Mouse (Mus musculus) retina, embryonic 14.5 days (tissue): ENCODE measurements around the gene Rhbdd1.

Source experiments
- DNase-seq: peaks from one replicate; pipeline ENCODE4 v3.0.0-alpha.2; 2015; ENCODE audit warnings: low spot score

Gene Rhbdd1

DNA sequence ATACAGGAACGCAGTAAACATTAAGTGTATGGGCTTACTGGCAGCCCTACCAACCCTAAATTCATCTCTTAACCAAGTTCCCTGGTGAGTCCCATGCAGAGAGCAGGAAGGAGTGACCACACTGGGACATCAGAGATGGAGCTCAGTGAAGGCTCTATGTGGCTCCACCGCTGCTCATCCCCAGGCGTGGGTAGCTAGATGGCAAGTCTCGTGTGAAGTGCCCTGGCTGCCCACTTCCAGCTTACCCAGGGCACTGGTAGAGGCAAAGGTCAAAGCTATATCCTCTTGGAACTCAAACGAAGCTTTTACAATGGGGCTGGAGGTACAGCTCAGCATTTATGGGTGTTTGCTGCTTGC is 117.4 kb downstream of the Rhbdd1 start:
- no peak for DNase-seq

DNA sequence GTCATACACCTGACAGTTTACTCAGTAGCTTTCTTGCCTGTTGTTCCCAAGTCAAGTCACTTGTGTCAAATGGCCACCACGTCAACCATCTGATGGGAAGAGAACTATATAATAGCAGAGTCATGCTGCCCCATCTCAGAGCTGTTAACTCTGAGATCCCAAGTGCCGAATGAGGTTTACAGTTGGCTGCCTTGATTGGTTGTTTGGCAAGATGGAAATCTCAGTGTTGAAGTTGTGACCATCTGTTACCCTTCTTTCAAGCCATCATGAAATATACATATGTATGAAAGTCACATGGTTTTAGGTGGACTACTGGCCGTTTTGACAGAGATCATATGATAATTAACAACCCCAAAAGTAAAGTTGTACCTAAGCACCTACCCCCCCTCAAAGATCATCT is 121.0 kb downstream of the Rhbdd1 start:
- no peak for DNase-seq

DNA sequence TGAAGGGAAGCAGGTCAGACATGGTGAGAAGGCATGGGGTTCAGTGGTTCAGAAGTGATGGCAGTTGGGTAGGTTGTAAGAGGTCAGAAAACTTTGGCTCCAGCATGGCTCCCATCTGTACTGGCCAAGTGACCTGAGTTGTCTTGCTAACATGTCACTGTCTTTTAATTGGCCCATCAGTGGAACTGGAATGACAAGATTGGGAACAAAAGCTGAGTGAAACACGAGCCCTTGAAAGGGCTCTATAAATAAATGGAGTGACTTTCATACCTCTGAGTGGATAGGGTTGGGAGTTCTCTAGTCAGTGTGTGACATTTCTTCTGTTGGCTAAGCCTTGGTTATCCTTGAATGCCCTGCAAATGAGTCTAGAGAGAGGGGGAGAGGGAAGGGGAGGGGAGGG is 123.9 kb downstream of the Rhbdd1 start:
- DNase-seq, result no peak

DNA sequence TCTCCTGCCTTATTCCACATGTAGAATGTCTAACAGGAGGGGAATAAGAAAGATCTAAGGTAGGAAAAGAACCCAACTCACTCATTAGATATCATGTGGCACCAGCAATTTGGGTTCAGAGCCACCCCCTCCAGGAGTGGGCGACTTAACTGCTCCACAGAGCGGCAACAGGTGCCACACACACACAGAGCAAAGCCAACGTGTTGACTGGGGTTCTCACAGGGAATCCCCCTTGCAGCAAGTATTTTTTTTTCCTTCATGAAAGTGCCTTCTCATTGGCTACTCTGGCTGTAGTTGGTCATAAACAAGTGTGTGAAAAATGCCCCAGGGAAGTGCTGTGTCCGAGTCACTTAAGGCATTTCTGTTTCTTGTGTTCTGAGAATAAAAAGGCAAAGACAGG is 127.3 kb downstream of the Rhbdd1 start:
- DNase-seq, result no peak

DNA sequence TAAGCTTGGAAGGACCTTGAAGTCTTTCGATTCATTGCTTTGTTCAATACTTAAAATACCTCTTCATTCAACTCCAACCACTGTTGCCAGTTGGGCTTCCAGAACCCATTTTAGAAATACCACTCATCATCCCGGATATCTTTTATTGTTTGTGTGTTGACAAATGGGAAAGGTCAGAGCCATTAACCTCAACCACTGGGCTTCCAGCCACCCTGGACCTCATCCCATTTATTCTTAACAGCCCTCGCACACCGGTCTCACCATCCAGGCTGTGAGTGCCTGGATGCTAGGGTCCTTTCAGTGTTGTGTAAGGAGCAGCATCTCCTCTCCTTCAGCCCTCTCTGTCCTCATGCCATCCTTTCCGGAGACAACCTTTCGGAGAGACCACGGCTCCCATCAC is 129.8 kb downstream of the Rhbdd1 start:
- no peak for DNase-seq

DNA sequence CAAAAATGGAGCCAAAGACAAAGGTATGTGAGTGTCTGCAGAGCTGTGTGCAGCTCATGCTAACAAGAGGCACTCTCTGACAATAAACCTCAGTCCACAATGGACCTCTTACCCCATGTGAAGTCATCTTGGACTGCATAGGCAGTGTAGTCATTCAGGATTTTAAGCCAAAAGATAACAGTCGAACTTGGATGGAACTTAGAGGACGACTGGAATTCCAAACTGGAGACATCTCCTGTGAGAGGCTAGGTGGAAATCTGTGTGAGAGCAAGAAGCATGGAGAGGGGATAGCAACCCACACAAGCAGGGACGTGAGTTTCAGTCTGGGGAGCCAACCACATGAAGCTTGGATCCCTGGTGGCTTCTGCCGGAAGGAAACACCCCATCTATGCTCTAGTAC is 133.6 kb downstream of the Rhbdd1 start:
- no peak for DNase-seq

DNA sequence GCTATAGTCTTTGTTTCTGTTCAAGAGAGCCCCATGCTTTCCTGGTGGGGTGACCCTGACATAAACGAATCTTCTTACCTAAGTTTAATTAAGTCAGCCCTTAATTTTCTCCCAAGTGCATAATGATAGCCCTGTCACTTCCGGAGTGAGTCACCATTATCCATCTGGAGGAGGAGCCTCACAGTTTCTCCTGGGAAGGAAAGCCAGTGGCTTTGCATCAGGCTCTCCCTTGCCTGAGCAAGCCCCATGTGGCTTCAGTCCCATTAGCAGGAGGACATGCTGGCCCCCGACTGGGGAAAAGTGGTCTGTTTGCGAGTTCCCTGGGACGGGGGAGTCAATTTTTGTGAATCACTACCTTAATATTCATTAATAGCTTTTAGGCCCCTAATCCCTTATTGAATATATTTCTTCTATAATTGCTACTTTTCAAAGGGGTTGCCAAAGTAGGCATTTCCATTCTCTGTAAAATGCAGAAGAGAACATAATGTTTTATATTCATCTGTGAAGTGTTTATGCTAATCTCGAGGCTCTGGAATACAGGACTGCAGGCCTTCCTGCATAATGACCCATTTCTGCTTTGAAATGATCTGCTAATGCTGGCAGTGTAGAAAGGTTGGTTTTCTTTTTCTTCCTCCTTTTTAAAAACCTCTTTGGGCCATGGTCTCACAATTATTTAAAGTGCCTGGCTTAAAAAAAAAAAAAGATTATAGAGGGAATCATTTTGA is 135.8 kb downstream of the Rhbdd1 start:
- no peak for DNase-seq

DNA sequence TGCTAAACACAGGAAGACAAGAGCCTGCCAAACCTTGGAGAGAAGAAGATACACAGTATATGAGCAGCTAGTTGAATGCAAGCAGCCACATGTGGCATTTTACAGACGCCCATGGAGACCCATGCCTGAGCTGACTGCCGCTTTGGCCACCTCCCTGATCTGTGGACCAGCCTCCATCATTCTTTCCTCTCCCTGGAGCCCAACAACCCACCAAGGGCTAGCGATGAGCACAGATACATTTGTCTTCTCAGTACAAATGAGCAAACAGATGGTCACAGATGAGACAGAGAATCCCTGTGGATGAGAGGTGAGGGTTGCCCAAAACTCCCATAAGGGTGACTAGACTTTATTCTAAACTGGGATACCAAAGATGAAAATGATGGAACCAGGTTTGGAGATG is 137.8 kb downstream of the Rhbdd1 start:
- DNase-seq, result no peak

DNA sequence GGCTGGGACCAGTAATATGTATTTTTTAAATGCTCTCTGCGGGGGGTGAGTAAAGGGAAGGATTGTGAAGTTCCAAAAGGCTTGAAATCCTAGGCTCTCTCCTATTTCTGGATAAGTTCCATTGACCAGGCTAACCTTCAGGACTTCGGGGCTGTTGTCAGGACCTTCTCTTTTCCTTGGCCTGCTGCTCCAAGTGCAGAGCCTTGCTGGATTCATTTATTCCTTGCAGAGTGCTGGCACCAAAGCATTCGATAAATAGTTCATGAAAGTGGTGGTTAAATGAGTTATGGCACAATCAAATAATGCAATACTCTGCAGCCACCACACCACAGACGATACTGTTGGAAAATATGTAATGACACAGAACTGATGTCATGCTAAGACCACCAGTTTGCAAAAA is 143.1 kb downstream of the Rhbdd1 start:
- DNase-seq, result no peak

DNA sequence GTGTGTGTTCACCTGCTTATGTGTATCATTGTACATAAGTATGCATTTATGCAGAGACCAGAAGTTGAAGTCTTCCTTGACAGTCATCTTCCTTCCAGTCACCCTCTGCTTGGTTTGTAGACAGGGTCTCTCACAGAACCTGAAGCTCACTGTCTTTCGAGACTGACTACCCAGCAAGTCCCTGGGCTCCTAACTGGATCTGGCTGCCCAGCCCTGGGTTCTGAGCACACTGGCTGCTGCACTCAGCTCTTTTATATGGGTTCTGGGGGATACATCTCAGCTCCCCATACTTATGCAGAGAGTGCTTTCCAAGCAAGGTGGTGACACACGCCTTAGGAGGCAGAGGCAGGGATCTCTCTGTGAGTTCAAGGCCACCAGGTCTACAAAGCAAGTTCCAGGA is 143.7 kb downstream of the Rhbdd1 start:
- no peak for DNase-seq

DNA sequence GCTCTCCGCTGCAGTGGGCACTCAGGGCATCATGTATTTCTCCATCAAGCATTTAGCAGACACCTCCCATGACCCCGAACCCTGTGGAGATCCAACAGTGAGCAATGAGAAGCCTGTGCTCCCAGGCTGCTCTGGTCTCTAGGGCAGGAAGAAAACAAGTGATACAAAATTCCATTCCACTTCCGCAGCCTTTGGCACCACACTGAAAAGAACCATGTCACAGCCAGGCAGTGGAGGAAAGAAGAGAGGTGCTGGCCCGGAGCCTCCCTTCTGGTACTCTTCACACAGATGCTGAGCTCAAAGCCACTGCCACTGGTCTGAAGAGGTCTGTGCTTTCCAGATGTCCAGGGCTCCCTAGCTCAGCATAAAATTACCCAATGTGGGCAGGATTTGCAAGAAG is 144.8 kb downstream of the Rhbdd1 start:
- DNase-seq, result no peak

DNA sequence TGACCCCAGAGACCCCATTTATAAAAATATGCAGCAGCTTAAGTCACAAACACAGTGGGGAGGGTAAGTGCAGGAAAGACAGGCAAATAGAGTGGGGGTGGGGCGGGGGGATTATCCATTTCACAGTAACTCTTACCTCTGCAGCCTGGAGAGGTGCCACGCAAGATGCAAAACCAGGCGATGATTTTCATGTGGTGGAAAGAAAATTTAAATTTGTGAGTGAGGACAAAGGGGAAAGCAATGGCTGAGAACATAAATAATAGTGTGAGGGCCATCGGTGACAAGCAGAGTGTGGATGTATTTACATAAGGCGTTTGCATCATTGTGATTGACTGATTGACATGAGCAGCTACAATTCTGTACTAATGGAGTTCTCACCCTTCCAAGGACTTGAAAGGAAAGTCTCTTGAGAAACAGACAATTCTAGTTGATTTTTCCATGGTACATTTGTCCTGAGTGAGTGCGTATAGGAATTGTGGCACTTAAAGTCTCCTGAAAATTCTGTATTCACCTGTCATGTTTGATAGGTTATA is 149.1 kb downstream of the Rhbdd1 start:
- DNase-seq, result no peak

DNA sequence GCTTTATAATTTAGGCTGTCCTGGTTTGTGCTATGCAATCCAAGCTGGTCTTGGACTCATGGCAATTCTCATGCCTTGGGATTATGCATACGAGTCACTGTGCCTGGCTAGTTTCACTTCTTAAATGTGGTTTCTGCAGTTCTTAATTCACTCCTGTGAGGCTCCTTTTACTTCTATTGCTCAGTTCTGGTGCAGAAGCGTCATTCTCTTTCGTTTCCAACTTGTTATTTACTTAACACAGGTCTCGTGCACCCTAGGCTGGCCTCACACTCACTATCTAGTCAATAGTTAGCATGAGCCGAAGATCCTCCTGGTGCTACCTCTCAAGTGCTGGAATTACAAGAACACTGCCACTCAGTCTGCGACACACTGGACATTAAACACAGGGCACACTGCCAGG is 152.6 kb downstream of the Rhbdd1 start:
- no peak for DNase-seq

DNA sequence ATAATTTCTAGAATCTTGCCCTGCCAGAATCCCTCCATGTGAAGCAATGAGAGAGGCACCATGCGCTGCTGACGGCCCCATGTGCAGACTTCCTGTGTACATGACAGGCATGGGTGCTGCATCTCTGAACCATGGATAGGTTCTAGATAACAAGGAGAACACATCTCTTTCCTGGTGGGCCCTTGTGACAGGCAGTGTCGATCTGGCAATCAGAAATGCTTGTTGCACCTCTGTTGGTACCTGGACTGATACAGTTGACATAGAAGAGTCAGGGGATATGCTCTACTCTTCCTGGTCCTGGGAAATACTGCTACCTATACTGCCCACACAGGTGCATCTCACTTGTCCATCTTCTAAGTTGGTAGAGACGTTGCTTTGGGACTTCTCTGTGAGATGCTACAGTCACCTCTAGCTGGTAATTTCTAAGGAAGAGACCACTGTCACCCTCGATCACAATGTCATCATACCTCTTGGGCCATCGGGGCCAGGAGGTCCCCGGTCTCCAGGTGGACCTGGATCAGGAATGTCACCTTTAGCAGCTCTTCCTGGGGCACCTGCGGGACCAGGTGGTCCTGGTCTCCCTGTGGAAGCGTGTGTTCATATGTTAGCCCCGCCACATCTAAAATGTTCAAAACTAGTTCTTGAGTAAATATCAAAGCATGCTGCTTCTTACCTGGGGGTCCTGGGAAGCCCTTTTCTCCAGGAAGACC is 154.4 kb downstream of the Rhbdd1 start:
- DNase-seq, result no peak

DNA sequence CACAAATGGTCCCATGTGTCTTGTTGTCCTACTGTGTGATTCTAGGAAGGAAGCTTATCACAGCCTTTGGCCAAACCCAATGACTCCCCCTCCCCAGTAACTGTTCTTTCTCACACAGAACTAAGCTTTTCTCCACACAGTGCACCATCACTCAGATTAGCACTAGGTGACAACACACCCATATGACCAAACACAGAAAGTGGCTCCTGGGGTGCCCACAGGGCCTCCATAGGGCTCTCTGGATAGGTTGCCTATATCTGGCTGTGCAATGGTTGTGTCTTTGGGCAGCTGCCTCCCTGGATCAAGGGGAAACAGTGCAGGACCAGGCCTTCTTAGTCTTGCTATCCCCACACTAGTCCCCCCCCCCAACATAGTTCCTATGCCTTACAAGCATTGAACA is 157.2 kb downstream of the Rhbdd1 start:
- no peak for DNase-seq

DNA sequence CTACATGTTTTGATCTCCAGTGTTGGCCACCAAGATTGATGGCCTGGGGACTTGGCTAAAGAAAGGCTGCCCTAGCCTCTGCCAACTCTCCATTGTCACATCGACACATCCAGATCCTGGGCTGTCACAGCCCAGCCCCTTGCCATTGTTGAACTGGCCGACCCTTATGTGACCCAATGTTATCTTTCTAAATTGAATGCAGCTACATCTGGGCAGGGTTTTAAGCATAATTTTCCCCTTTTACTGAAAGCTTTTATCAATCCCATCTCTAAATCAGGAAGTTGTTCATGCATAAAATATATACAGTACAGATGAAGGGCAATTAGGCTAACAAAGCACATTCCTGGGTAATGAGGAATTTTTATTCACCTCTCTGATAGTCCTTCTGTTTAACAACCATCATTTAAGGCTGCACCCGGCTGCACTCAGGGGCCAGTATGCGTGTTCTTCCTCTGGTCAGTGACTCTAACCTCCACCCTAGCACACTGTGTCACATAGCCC is 158.3 kb downstream of the Rhbdd1 start:
- DNase-seq, result peak; percentile 48

DNA sequence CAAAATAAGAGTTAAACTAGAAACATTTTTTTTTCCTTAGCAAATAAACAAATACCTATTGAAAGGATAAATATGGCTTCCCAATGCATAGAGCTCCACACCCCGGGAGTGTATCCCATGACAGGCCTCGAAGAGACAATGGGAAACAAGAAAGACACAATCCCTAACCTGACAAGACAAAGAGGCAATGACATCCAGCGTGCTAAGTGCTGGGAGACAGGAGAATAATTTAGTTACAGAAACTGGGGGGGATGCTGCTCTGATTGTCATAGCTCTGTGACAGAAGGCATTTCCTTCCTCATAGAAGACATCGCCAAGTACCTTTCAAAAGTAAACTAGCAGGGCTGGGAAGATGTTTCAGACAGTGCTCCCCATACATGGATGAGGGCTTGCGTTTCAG is 159.0 kb downstream of the Rhbdd1 start:
- DNase-seq, result no peak

DNA sequence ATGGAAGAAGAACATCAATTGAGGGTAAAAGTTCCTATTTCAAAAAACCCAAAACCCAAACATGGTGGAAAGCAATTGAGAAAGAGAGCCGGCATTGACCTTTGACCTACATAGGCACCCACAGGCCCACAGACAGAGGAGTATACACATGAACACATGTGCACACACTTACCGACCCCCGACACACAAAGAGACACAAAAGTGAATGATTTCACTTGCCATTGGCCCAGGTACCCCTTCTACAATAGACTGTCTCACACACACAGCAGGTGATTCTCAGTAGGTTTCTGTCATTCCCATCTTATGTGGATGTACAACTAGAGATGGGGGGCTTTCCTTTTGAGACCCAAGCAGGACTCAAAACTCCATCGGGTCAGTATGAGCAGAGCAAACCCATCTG is 159.6 kb downstream of the Rhbdd1 start:
- DNase-seq, result peak; percentile 12

DNA sequence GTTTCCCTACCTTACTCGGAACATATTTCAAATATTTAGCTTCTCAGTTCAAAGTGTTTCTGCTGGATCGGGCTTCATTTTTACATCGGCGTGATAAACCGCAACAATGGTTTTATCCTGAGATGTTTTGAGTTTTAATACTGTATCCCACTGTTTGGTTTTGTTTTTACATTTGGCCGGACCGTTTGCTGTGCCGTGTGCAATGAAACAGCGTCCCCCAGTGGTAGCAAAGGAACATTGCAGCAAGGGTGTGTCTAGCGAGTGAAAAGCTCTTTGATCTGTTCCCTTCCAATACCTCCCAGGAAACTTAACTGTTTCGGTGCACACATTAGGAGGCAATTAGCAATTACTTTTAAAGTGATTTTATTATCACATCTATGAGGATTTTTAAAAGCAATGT is 160.0 kb downstream of the Rhbdd1 start:
- DNase-seq, result peak; percentile 42

DNA sequence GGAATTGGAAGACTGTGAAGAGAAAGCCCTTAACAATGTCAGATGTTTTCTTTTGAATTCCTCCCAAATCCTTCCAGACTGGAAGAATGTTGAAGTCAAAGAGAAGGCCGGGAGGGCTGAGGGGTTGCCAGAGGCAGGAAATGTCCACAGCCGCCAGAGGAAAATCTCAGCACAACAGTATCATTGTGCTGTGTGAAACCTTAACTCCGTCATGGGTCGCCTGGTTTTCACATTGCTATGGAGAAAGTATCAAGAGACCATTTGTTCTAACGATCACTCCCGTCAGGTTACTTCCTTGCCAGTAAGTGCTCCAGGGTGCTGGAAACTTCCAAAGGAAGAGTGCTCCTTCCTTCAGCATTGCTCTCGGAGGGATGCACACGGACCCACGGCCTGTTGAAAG is 160.5 kb downstream of the Rhbdd1 start:
- peak; percentile 15 for DNase-seq

DNA sequence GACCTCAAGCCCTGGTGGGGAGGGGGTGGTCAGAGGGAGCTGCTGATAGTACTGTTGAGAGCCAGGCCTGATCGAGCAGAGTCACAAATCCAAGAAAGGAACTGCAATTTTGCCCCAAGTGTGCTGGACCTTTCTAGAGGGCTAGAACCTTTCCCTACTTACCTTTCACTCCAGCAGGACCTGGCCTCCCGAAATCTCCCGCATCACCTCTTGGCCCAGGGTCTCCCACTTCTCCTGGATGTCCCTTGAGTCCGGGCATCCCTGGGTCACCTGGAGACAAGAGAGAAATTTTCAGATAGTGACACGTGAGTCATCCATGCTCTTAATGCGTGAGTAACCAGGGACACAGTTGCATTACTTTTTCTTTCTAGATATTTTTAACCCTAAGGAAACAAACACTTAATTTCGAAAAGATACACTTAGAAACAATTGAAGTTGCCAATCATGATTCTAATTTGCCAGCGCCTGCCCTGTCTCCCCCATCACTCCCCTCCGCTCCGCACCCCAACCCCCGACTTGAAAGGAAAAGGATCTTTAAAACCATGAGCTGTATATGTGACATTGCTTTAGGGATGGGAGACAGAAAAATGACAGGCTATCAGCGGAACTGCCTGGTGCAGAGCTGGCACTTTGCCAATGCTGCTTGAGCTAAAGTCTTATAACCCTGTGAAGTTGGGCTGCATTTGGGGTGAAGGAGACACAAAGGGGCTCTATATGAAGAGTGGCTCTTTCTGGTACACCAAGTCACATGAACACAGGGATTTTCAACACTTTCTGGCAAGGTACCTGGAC is 163.6 kb downstream of the Rhbdd1 start:
- no peak for DNase-seq

DNA sequence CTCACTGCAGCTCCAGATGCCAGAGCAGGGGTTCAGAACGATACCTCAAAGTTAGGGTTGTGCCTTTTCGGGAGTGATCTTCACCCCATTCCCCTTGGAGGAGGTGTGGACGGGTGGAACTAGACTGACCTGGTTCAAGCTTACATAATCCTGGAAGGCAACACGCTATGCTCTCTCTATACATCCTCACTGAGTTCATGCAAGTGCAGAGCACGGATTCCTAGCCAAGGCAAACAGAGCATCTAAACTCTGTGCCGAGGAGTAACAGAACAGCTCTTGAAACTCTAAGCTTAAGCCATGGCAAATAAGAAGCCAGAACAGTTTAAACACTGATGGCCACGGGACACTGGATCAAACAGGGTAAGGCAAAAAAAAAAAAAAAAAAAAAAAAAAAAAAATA is 166.1 kb downstream of the Rhbdd1 start:
- no peak for DNase-seq

DNA sequence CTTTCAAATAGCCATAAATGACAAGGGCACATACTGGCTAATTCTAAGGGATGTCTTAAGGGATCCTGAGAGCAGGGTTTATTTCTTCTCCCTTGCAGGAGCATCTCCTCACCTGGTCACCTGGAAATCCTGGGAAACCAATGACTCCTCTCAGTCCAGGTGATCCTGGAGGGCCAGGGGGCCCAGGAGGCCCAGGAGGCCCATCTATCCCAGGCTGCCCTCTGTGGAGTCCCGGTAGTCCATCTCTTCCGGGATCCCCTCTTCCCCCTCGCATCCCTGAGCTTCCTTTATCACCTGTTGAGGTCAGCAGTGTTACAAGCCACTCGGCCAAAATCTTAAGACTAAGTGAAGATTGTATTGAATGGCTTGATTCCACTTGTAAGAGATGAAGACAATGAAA is 170.1 kb downstream of the Rhbdd1 start:
- no peak for DNase-seq
